Mouse (Mus musculus): ENCODE measurements around the gene Kcnh2.
A peak's percentile ranks its signal among the peaks of the same experiment; 100 is the strongest.

Kcnh2 gene

GRCm38 (mm10) chr5:24347186-24347875 lies 4.1 kb downstream of the Kcnh2 start:
- no peak for DNase-seq (ENCODE audit: low read depth, low spot score)

- no peak for DNase-seq (ENCODE audit: low read depth, low spot score)
Measured at GRCm38 (mm10) chr5:24346313-24346712, 5.1 kb downstream of the Kcnh2 start.

GRCm38 (mm10) chr5:24344477-24345051 lies 6.8 kb downstream of the Kcnh2 start:
- no peak for DNase-seq (ENCODE audit: low read depth, low spot score)

- DNase-seq (ENCODE audit: low read depth, low spot score) = no peak
Measured at GRCm38 (mm10) chr5:24343977-24344436, 7.4 kb downstream of the Kcnh2 start.

GRCm38 (mm10) chr5:24343379-24343778 lies 8.0 kb downstream of the Kcnh2 start:
- no peak for DNase-seq (ENCODE audit: low read depth, low spot score)

- no peak for DNase-seq (ENCODE audit: low read depth, low spot score)
Measured at GRCm38 (mm10) chr5:24342966-24343365, 8.4 kb downstream of the Kcnh2 start.

GRCm38 (mm10) chr5:24342205-24342963 lies 9.0 kb downstream of the Kcnh2 start:
- DNase-seq (ENCODE audit: low read depth, low spot score) = no peak

- no peak for DNase-seq (ENCODE audit: low read depth, low spot score)
Measured at GRCm38 (mm10) chr5:24337821-24338220, 13.6 kb downstream of the Kcnh2 start.

GRCm38 (mm10) chr5:24337366-24337765 lies 14.0 kb downstream of the Kcnh2 start:
- no peak for DNase-seq (ENCODE audit: low read depth, low spot score)

- DNase-seq (ENCODE audit: low read depth, low spot score) = no peak
Measured at GRCm38 (mm10) chr5:24335888-24336511, 15.4 kb downstream of the Kcnh2 start.

GRCm38 (mm10) chr5:24334749-24335148 lies 16.7 kb downstream of the Kcnh2 start:
- DNase-seq (ENCODE audit: low read depth, low spot score) = no peak

- DNase-seq (ENCODE audit: low read depth, low spot score) = no peak
Measured at GRCm38 (mm10) chr5:24332401-24332800, 19.0 kb downstream of the Kcnh2 start.

- no peak for DNase-seq (ENCODE audit: low read depth, low spot score)
Measured at GRCm38 (mm10) chr5:24329965-24330298, 21.5 kb downstream of the Kcnh2 start.

GRCm38 (mm10) chr5:24329212-24329964 lies 22.0 kb downstream of the Kcnh2 start:
- no peak for DNase-seq (ENCODE audit: low read depth, low spot score)

GRCm38 (mm10) chr5:24328813-24329211 lies 22.6 kb downstream of the Kcnh2 start:
- no peak for DNase-seq (ENCODE audit: low read depth, low spot score)

GRCm38 (mm10) chr5:24326842-24327417 lies 24.5 kb downstream of the Kcnh2 start:
- no peak for DNase-seq (ENCODE audit: low read depth, low spot score)

- no peak for DNase-seq (ENCODE audit: low read depth, low spot score)
Measured at GRCm38 (mm10) chr5:24326166-24326841, 25.1 kb downstream of the Kcnh2 start.

GRCm38 (mm10) chr5:24325251-24325650 lies 26.2 kb downstream of the Kcnh2 start:
- DNase-seq (ENCODE audit: low read depth, low spot score) = peak; percentile 54

- no peak for DNase-seq (ENCODE audit: low read depth, low spot score)
Measured at GRCm38 (mm10) chr5:24321711-24322682, 29.4 kb downstream of the Kcnh2 start.
